Mouse (Mus musculus) olfactory bulb, adult 2 months (tissue): ENCODE measurements around the gene 4930558K02Rik.

Source experiments
- CTCF ChIP-seq: fragments of 200-500 bp; IDR thresholded peaks from 2 replicates; pipeline ENCODE4 v1.5.1; 2012; ENCODE audit warnings: low read depth, mild to moderate bottlenecking, low read length, moderate library complexity; ENCODE audit not compliant: insufficient read depth
- POLR2A ChIP-seq: fragments of 200-500 bp; IDR thresholded peaks from 2 replicates; pipeline ENCODE4 v1.6.1; 2012; ENCODE audit warnings: mild to moderate bottlenecking, low read depth, low read length, moderate library complexity; ENCODE audit not compliant: insufficient read depth

- TF ChIP-seq CTCF (no peak), POLR2A (no peak)
These were observed 13.0 kb upstream of the 4930558K02Rik start for GRCm38 (mm10) chr1:161992389-161992788.
